Mouse (Mus musculus): ENCODE data around the gene Coro6. TPM values are rescaled to one million over a fixed set of nuclear protein-coding genes. Genes with fewer than 3 reads are reported as not detected.
A peak's percentile ranks its signal among the peaks of the same experiment; 100 is the strongest.

Gene Coro6
- polyA plus RNA-seq, 3 experiments from 2014 or later = not detected

- ATAC-seq = no peak
Observed at GRCm38 (mm10) chr11:77465111-77465510, 2.9 kb downstream of the Coro6 start.

DNA sequence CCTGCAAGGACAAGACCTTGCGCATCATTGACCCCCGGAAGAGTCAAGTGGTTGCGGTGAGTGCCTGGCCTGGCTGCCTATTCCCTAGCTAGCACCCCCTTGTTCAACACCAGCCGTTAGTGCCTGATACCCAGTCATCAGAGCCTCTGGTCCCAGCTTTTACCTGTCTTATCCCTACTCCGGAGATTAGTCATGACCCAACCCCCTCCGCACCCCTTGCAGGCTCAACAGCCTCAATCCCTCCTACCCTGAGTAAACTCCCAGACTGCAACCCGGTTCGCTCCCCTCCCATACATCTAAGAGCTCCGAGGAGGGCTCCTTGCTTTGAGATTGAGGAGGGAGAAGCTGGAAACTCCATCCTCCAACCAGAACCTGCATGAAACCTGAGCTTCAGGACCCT, 4.3 kb downstream of the Coro6 start:
- ATAC-seq = no peak

GRCm38 (mm10) chr11:77467157-77467556, 4.9 kb downstream of the Coro6 start:
- peak; percentile 89 for ATAC-seq

GRCm38 (mm10) chr11:77467784-77468183, 5.6 kb downstream of the Coro6 start:
- peak; percentile 81 for ATAC-seq

DNA sequence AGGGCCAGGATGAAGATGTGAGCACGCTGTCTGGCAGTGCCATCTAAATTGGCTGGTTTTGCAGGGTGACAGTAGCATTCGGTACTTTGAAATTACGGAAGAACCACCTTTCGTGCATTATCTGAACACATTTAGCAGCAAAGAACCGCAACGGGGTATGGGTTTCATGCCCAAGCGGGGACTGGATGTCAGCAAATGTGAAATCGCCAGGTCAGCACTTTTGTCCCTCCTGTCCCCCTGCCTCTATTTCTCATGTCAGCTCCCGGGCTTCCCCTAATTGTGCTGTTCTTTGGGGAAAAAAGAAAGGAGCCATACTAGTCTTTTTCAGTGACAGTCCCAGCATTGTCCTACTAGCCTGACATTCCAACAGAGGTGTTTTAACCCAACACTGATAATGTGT, 6.2 kb downstream of the Coro6 start:
- ATAC-seq = no peak

GRCm38 (mm10) chr11:77471407-77471806, 9.2 kb downstream of the Coro6 start:
- ATAC-seq = no peak

GRCm38 (mm10) chr11:77472775-77473174, 10.6 kb downstream of the Coro6 start:
- no peak for ATAC-seq

DNA sequence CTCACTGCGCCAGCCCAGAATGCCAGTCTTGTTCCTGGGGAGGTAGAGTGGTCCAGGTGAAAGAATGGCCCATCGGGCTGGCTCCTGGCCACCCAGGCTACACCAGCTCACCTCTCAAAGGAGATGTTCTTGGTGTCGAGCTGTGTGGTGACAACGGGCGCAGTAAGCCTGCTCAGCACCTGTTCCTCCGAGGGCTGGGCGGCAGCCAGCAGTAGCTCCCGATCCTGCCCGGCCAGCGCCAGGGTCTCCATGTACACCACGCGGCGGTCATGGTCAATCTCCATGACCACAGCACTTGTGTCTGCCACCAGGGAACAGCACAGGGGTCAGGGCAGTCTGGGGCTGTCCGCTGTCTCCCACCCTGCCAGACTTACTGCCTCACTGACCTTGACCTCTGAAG, 14.0 kb downstream of the Coro6 start:
- no peak for ATAC-seq

- no peak for ATAC-seq
Observed at GRCm38 (mm10) chr11:77476895-77477294, 14.7 kb downstream of the Coro6 start.

DNA sequence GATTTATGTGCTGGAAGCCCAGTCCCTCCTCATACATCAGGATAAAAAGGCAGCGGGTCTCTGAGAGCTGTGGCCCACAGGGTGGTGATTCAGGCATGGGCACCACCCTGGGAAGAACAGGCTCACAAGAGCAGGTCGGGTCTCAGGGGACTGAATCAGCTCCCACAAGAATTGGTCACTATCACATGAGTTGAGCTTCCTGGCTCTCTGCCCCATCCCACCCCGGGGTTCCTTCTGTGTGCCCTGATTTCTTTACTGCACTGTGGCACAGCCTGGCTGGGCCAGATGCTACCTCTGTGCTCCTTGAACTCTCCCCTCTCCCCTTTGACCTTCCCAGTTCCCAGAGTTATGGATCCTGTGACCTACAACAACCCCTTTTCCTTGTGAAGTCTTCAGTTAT, 20.8 kb downstream of the Coro6 start:
- ATAC-seq = no peak

DNA sequence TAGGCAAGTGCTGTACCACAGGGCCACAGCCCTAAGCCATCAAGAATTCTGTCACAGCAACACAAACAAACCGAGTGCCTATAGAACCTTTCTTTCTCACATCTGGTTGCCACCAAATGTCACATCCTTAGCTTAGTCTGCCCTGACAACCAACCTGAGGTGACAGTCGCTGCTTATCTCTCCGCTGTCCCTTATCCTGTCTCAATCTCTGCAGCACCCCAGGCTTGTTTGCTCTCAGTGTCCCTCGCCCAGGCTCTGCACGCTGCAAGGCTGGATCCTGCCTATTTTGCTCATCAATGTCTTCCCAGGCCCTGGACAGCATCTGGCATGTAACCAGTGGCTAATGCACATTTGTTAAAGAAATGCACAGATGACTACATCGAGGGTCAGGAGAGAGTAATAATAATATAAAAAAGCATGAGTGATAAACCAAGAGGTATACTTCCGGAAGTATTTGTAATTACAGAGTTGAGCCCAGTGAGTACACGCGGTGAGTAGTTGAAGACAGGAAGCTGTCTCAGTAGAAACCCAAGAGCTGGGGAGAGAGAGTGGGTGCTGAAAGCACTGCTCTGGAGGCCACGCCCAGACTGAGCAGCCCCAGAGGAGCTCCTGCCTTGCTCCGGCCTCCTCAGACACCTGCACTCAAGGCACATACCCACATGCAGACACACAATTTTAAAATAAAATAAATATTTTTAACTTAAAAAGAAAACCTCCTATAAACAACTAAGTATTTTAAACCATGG, 21.5 kb downstream of the Coro6 start:
- ATAC-seq = peak; percentile 100

DNA sequence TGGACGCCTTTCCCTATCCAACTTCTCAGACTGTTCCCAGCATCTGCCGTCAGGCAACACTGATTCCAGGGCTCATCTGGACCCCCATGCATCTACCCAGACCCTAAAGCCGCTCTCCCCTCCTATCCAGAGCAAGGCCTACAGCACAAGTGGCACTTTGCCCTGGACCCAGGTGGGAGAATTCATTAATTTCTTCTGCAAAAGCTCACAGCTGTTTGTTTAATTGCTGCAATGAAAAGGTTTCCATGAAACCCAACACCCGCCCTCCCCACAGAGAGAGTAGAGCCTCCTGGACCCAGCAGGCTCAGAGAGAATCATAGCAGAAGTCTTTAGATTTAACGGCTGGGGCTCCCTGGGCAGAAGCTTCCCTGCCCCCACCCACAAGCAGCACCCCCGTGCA, 23.0 kb downstream of the Coro6 start:
- ATAC-seq = no peak

DNA sequence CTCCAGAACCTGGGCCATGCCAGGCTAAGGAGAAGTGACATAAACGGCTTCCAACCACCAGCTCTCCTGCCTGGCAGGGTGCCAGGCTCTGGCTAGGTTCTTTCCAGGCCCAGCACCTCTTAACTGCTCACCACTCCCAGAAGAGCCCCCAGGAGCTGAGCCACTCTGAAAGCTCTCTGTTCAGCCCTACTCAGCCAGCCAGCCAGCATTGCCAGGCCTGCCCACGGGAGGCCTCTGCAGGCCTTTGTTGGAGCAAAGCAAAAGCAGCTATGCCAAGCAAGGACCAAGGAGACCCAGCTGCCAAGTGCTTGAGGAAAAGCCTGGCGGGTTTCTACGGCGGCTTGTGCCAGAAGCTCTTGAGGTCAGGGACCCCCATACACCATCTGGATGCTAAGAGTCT, 24.6 kb downstream of the Coro6 start:
- no peak for ATAC-seq

GRCm38 (mm10) chr11:77488771-77489581, 26.8 kb downstream of the Coro6 start:
- no peak for ATAC-seq

DNA sequence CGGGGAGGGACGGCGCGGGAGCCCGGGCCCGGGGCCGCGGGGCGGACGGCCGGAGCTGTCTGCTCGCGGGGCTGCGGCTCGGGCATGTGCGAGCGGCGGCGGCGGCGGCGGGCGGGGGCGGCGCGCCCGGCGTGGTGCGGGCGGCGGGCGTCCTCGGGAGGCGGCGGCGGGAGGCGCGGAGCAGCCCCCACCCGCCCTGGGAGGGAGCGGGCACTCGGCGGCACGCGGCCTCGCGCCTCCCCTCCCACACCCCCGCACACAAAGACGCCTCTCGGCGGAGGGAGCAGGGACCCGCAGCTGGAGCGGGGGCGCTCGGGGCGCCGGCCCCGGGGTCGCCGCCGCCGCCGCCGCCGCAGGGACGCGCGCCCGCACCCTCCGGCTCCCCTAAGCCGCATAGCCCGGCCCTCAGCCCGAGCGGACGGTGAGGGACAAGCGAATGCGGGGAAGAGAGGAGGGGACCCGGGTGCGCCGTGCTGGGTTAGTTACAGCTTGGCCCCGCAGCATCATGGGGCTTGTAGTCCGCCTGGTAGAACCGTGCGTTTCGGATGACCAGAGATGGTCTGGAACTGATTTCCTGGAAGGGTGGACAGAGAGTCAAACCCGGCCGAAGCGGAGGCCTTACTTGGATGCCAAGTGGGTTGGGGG, 27.5 kb downstream of the Coro6 start, which contains the start of gene Ankrd13b:
Ankrd13b (minus strand) TSS at position 88 of the 645 bp plus-strand sequence.
- ATAC-seq = no peak

DNA sequence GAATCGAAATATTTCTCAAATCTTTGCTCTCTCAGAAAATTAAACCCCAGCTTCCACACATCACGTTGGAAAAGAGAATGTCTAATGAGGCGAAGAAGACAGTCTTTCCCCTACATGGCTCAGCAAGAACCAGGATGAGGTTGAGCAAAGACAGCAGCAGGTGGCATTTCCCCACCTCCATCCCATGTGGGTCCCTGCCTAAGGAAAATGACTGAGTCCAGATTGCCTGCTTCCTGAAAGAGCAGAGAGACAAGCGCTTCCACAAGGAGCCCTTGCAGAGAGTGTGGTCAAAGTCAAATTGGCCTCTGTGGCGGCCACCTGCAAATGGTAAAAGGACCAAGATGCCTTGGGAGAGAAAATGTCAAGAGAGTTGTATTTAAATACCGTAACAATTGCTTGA, 28.2 kb downstream of the Coro6 start:
- ATAC-seq = no peak

GRCm38 (mm10) chr11:77491123-77491501, 28.9 kb downstream of the Coro6 start:
- peak; percentile 73 for ATAC-seq

DNA sequence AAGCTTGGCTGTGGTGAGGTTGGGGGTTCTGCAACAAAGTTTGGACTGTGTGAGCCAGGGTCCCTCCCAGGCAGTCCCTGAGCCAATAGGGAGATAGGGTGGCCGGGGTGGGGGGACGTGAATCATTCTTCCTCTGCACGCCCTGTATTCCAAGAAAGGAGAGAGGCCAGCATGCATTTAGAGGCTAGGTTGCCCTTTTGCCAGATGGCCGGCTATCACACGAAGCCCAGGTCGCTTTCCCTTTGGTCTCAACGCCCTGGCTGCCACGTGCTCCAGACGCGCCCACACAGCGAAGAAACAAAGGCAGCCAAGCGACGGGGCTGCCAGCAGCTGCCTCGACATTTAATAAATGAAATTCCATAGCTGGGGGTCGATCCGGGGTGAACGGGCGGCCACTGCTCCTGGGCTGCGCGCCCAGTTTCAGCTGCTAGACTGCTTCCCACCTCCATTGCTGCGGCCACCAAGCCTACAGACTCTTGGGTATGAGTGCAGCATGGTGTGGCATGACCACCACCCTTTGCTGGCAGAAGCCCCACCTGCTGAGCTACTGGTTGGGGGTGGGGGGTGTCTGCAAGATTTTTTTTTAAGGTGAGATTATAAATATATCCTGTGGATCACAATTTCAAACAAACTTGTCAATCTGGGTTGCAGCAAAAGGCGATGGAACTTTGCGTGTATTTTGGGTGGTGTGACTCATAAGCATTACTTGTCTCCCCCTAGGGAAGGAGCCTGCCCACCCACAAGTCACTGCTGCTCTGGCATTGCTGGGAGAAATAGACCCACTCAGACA, 29.5 kb downstream of the Coro6 start:
- peak; percentile 3 for ATAC-seq

GRCm38 (mm10) chr11:77492311-77492871, 30.2 kb downstream of the Coro6 start:
- ATAC-seq = no peak

GRCm38 (mm10) chr11:77492911-77493332, 30.7 kb downstream of the Coro6 start:
- ATAC-seq = peak; percentile 76

GRCm38 (mm10) chr11:77493512-77494343, 31.5 kb downstream of the Coro6 start, which contains the start of gene Git1:
Git1 (plus strand) TSS chr11:77493562.
- ATAC-seq = no peak
